Mouse (Mus musculus): Measurements from ENCODE around the gene Sgcd.
A peak's percentile ranks its signal among the peaks of the same experiment; 100 is the strongest.
"Not testable (repeated sequence)": the region's sequence is repeated elsewhere in the genome, so short reads cannot be mapped to it uniquely, and the experiment has no call there.

The Sgcd gene

DNA sequence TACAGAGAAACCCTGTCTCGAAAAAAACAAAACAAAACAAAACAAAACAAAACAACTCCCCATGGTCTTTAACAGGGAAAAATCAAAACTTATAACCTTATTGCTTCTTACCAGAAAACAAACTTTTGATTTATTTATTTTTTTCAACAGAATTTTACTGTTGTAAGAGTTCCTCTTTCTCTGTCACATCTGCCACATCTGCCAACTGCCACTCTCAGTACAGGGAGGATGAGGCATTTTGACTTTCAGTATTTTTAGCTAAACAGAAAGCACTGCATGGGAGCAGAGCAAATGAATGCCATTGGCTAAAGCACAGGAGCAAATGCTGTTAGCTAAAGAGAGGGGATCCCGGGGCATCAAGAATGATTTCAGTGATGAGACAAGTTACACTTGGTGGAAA lies 528.6 kb downstream of the Sgcd start:
- no peak for ATAC-seq (ENCODE audit: low TSS enrichment)

DNA sequence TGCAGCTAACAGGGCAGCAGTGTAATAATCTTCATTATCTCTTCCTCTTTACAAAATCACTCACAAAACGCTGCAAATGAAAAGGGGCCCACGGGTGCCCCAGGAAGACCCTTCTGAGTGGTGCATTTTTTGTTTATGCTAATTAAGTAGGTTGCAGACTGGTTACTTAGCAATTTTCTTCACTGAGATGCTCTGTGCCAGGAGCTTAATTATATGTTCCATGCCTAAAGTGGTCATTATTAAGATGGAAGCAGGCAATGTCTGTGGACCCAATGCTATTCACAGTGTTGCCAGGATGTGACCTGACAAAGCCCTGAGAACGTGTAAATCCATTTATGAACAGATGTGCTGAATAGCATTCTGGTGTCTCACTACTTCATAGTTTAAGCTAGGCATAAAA lies 529.6 kb downstream of the Sgcd start:
- ATAC-seq (ENCODE audit: low TSS enrichment), result no peak

DNA sequence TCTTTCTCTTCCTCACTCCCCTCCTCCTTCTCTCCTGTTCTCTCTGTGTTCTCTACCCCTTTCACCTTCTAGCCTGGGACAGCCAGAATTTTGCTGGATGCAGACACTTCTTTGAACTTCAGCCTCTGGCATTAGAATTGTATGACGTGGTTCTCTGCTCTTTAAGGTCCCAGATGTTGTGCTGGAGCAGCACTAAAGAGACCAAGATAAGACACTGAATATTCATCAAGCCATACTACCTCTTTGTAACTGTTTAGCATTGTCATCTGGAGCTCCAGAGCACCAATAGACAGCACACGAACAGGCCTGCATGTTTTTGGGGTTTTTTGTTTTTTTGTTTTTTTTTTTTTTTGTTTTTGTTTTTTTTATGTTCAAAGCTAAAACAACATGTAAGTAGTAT lies 541.0 kb downstream of the Sgcd start:
- ATAC-seq (ENCODE audit: low TSS enrichment), result no peak

DNA sequence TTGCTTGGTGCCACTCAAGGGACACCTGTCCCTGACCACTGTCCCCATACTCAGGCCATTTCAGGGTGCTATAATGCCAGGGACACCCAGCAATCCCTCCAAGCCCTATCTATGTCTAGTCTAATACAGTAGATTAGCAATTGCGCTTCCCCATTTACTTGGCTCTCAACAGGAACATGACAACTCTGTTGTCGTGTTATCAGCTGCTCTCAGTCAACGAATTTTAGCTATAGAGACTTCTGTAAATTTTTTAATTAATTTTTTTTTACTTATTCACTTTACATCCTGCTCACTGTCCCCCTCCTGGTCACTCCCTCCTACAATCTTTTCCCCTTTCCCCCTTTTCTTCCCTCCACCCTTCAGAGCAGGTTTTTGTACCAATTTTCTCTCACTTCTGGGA lies 542.4 kb downstream of the Sgcd start:
- no peak for ATAC-seq (ENCODE audit: low TSS enrichment)

DNA sequence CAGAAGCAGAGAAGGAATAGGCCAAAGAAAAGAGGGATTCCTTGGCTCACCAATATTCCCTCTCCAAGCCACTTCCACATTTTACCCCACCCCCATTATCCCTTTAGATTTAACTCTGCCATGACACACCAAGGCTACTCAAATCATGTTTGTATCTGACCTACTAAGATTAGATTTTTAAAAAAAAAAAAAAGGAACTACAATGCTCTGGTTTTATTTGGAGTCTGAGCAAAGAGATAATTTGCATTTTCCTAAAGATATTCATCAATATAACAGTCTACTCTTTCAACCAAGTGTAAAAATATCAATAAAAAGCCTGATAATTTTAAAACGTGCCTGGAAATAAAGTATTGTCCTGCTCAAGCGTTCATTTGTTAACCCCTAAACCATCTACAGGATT lies 543.1 kb downstream of the Sgcd start:
- no peak for ATAC-seq (ENCODE audit: low TSS enrichment)

DNA sequence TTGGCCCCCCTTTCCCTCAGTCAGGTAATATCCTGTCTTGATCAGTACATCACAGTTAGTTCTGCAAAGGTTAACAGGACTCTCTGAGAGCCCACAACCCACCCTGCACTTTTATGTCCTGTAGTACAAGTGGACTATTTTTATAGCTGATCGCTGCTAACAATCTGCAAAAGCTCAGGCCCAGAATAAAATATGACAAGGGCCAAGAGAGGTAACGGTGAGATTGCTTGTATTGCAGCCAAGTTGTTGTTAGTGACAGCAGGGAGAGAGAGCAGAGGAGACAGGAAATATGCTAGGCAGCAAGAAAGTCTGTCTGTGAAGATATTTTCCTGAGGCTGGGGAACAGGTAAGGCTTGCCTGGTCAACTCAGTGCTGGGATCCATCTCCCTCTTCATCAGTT lies 546.5 kb downstream of the Sgcd start:
- ATAC-seq (ENCODE audit: low TSS enrichment), result no peak

DNA sequence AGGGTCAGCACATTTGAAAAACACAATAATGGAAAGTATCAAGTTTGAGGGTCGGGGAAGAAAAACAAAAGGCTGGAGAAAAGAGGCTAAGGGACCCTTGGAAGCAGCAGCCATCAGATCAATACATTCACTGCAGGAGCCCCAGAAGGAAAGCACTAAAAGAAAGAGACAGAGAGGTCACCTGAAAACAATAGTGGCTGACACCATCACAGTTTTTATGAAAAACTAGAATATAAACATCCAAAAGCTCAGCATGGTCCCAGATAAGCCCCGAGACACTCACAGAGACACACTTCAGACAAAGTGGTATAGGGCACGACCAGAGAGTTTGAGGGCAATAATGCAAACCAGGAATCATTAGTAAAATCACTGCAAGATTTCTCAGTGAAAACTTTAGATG lies 589.2 kb downstream of the Sgcd start:
- ATAC-seq (ENCODE audit: low TSS enrichment), result no peak

DNA sequence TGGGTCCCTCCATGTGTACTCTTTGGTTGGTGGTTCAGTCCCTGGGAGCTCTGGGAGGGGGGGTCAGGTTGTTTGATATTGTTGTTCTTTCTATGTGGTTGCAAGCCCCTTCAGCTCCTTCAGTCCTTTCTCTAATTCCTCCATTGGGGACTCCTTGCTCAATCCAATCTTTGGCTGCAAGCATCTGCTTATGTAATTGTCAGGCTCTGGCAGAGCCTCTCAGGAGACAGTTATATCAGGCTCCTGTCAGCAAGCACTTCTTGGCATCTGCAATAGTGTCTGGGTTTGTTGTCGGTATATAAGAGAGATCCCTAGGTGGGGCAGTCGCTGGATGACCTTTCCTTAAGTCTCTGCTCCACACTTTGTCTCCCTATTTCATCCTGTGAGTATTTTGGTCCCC lies 598.0 kb downstream of the Sgcd start:
- not testable (repeated sequence) for ATAC-seq (ENCODE audit: low TSS enrichment)

DNA sequence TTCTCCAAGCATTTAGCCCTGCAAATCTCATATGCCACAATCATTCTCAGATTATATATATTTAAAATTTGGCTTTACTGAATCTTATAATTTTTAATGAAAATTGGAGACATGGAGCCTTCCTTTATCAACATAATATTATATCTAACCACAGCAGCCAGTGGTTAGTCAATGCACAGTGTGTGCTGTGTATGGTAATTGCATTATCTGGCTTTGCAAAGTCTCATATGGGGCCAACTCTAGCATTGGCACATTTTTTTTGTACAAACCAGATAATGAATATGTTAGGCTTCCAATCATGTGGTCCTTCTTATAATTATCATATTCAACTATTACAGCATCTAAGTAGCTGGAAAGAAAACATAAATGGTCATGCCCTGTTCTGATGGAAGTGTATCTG lies 599.4 kb downstream of the Sgcd start:
- no peak for ATAC-seq (ENCODE audit: low TSS enrichment)

DNA sequence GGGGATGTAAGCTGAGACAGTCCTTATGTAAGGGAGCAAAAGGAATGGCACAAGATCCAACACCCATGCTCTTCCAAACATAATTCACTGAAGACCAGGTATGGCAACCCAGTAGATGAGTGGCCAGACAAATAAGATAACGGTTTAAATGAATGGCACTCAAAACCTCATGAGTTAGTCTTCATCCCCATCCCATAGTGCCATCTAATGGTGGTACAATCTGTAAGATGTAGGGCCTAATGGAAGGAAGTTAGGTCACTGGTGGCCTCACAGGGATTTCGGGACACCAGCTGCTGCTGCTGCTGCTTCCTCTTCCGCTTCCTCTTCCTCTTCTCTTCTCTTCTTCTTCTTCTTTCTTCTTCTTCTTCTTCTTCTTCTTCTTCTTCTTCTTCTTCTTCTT lies 601.0 kb downstream of the Sgcd start:
- no peak for ATAC-seq (ENCODE audit: low TSS enrichment)

DNA sequence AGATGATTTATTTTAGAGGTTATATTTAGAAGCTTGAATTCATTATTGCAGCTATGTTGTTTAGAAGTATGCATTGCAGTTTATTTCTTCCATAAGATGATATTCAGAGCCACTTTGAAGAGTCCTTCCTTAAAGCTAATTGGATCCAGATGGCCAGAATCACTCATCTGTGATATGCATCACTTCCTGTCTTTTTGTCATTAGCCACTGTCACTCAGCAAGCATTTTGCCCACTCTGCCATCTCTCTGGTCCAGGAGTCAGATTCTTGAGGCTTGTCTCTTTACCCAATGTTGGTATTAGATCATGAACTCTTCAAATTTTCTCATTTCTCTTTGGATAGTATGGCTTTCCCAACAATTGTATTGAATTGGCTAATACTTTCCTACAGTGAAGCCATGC lies 602.6 kb downstream of the Sgcd start:
- no peak for ATAC-seq (ENCODE audit: low TSS enrichment)

DNA sequence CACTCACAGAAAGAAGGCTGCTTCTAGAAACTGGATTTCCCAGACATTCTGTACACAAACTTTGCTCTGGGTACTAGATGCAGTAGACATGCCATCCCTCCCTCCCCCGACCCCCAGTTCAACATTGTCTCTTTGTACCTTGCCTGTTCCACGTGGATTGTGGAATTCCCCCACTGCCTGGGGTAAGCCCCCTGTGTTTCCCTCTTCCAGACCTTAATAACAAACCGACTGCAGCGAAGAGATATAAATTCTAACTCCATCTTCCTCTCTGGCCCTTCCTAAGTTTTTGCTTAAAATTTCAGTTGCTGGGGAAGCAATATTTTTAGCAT lies 609.2 kb downstream of the Sgcd start:
- no peak for ATAC-seq (ENCODE audit: low TSS enrichment)

DNA sequence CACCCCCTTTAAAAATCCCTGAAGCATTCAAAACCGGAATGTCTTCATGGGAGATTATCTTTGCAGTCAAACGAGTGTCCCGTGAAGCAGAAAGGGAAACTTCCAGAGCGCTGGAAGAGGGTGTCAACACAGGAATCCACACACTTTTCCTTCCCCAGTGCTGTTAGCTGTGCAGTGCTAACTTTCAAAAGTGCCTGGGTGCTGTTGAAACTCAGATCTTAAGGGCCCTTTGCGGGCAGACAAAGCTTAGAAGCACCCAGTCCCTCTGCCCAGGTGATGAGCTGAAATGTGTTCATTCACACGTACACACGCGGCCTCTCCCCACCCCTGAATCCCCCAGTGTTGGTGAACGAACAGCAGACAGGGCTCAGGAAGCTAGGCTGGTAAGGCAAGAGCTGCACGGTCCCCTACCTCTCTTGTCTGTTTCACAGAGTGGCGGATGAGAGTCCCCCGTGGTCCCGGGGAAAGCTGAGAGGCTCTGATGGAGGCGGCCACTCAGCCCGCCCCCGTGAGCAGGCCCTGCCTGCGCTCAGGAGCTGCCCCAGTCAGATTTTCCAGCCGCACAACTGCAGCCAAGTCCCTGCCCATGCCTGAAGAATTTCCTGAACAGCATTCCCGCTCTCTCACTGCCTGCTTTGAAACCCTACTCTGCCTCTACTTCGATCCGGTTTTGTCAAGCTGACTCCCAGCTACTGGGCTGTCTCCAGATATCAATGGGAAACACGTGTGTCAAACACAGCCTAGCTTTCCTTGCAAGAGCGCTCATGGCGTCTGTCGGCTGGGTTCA lies 609.7 kb downstream of the Sgcd start:
- ATAC-seq (ENCODE audit: low TSS enrichment), result peak; percentile 82

DNA sequence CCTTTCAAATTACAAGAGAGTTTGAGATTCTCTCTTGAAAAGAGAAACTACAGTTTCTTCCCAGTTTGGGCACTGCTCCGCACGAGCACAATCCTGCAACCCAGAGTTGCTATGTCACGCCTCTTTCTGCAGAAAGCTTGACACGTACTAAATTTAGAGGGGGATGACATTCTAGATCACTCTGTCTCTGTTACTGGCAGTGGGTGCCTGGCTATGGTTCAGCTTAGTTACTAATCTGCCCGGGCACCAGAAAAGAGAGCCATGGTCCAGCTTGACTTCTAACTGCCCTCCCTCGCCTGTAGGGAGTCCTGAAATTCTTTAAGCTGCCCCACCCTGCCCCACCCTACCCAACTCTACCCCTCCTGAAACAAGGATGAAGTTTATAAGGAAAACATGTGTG lies 611.3 kb downstream of the Sgcd start:
- ATAC-seq (ENCODE audit: low TSS enrichment), result no peak

DNA sequence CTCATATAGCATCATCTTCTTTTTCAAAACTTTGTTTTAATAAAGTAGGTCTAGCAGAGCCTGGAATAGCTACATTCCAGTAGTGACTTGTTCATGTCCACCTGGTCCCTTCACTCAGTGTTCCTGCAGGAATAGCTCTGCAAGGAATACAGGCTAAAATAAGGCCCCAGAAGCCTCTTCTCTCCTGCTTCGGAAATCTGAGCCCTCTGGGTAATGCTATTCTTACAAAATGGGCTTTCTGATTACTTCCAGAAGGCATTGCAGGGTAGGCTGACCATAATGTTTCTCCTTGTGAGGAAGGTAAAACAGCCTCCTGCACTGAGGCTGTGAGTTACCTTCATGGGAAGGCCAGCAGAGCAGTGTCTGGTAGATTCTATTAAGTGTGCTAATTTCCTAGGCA lies 611.9 kb downstream of the Sgcd start:
- ATAC-seq (ENCODE audit: low TSS enrichment), result no peak

DNA sequence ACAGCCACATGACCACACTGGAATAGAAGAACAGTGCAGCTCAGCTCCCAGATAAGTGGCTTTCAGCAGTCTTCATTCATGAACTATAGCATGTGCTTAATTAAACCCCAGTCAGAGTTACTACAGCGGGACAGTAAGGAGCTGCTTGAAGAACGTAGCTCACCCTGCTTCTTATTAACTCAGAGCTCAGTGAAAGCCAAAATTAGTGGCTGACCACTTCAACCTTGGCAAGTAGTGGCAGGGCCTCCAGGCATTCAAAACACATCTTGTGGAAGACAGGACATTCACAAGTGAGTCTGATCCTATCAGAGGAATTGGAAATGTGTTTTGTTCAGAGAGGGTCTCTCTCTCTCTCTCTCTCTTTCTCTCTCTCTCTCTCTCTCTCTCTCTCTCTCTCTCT lies 617.2 kb downstream of the Sgcd start:
- ATAC-seq (ENCODE audit: low TSS enrichment), result no peak

DNA sequence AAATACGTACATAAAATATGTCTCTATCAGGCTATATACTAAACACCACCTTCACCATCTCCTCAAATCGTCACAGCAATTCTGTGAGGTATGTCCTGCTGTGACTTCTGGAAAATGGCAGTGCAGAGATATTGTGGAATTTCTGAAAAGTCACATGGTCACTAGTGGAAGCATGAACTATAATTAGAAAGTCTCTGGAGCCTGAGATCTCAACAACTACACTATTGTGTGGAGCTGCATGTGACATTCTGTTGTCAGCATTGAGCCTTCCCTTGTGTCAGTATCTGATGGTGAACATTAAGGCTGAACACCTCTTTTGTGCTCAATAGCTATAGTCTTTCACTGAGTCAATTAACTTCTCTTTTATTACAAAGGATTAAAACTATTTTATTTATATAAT lies 637.2 kb downstream of the Sgcd start:
- no peak for ATAC-seq (ENCODE audit: low TSS enrichment)

DNA sequence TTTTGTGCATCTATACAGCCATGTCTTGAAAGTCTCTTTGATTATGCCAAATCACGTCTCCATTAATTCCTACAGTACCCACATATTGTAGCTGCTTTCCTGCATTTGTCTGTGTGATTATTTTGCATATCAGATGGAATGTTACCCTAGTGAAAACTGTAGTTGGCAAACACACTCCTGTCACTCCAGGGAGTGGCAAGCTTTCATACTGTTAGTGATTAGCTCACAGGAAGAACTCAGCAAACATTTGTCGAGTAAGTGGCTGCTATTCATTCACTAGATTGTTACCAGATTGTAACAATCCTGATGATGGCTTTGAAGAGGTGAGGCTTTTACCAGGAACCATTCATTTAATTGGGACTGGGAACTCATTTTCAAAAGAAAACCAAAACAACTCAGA lies 645.3 kb downstream of the Sgcd start:
- ATAC-seq (ENCODE audit: low TSS enrichment), result no peak

DNA sequence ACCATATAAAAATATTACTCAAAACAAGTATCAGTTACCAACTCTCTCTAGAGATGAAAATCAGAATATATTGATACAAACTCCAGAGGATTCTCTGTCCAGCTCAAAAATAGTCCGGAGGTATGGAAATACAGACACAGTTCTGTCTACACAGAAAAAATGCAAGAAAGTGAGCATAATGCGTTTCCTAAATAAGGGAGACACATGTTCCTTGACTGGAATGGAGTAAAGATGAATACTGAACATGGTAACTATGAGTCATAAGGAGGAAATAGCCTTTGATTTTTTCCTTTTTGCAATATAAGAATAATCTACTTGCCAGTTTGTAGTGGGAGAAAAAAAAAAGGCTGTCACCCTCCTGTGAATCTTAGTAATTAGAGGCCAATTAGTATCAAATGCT lies 655.1 kb downstream of the Sgcd start:
- ATAC-seq (ENCODE audit: low TSS enrichment), result peak; percentile 93

DNA sequence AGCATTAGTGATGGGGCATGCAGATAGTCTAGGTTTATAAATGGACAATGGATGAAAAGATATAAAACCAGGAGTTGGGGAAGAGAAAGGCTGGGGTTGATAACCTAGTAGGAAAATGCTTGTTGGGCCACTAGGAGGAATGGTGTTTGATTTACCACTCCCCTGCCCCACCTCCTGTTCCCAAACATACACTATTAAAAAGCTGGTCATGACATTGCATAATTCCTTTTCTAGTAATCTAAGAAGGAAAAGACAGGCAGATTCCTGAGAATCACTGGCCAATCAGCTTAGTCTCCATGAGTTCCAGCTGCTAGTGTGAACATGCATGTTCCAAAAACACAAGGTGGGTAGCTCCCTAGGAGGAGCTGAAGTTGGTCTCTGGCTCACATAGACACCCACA lies 683.2 kb downstream of the Sgcd start:
- no peak for ATAC-seq (ENCODE audit: low TSS enrichment)

DNA sequence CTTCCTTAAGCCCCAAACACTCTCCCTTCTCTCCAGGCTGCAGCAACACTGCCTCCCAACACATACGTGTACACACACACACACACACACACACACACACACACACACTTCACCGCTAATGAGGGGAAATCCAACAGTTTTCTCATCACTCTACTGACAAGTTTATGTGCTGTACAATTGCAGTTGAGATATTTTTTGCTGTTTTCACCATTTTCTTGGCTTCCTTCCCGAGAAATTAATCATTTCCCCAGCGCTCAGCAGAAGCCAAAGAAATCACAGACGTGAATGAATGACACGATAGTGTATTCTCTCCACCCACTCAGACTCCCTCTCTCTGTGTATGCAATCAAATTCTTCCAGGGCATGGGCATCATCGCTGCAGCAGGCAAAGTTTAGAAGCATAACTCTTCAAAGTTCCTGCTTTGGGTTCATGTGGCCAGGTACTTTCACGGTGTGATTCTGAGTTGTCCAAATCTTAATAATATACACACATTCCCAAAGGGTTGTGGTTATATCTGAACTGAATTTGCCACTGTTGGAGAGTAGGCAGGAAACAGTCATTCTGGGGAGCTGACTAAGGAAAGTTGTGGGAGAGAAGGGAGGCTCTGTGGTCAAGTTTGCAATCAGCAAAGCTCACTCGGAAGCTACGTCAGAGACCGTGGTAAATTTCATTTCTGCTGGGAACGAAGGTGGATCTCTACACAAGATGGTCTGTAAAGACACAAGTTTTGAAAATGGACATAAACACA lies 683.9 kb downstream of the Sgcd start:
- peak; percentile 96 for ATAC-seq (ENCODE audit: low TSS enrichment)

DNA sequence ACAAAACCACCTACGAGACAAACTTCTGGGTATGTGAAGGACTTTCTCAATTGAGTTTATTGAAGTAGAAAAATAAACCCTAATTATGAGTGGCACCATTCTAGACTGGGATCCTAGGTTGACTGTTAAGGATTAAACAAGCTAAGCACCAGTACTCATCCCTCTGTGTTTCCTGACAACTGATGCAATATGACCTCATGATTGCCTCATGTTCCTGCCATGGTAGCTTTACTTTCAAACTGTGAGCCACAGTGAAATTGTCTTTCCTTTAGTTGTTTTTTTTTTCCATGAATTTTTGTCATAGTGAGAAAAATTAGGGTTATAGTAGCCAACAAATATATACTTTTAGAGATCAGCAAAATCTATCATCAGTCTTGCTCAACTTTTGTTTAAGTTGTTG lies 689.0 kb downstream of the Sgcd start:
- no peak for ATAC-seq (ENCODE audit: low TSS enrichment)

DNA sequence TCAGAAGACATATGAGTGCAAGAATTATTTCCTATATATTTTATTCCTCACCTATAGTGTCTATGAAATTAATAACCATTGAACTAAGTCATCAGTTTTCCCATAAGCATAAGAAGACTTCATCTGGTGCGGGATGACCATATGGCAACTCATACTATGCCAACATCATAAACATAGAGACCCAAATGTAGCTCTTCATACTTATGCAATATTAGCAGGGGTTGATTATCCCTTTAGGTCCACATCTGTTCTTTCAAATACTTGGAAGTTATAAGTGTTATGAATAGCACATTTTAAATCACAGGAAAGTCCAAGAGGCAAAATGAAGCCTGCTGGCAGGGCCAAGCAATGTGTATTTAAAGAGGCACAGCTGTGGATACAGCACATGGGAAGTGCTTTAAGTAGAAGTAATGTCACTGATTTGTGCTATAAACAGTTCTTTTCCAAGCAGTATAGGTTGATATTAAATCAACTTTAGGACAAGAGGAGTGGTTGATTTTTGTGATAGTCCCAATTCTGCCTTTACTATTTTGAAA lies 690.9 kb downstream of the Sgcd start:
- ATAC-seq (ENCODE audit: low TSS enrichment), result no peak; the same call in 1 of the 2 replicates

DNA sequence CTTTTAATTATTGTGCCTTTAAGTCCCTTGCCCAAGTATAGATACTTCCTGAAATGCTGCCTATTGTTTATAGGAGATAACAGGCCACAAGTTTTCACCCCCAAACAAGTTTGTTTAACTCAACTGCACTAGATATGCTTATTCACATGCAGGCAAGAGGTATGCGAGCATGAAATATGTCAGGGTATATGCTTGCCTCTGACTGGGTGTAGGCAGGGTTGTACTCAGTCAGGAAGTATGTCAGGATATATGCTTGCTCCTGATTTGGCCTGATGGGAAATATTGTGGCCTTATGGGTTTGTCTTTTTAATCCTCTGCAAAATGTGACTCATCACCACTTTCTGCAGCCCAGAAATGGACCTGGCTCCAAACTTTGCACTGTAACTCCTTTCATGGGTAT lies 694.0 kb downstream of the Sgcd start:
- ATAC-seq (ENCODE audit: low TSS enrichment), result no peak
